Mouse (Mus musculus): ENCODE results near the gene Cdsn. TPM values are rescaled to one million over a fixed set of nuclear protein-coding genes. Genes with fewer than 3 reads are reported as not detected.

Gene Cdsn
- polyA plus RNA-seq, 1 experiment from 2014 or later: 12.5 TPM

- H3K27me3 ChIP-seq: peaks cover 25% of the 10 kb centered on the region
- WGBS: 70% methylated on average over 14 of the region's 14 CpGs
- no peak overlapping the region for H3K4me3 ChIP-seq (replicated peaks)
- H3K4me2 ChIP-seq (replicated peaks): no peak overlapping the region
- no peaks in the 10 kb centered on the region for H3K9me3 ChIP-seq (replicated peaks)
- H3K27ac ChIP-seq (replicated peaks): no peak overlapping the region
- H3K36me3 ChIP-seq: no peaks in the 10 kb centered on the region
- H3K4me1 ChIP-seq: peaks cover 11% of the 10 kb centered on the region
- no peak overlapping the region for H3K9ac ChIP-seq
- ATAC-seq (ENCODE audit: insufficient number of reproducible peaks, low FRiP score, low TSS enrichment, low read depth): no peak
Measured at GRCm38 (mm10) chr17:35570836-35571235, 18.9 kb downstream of the Cdsn start.

DNA sequence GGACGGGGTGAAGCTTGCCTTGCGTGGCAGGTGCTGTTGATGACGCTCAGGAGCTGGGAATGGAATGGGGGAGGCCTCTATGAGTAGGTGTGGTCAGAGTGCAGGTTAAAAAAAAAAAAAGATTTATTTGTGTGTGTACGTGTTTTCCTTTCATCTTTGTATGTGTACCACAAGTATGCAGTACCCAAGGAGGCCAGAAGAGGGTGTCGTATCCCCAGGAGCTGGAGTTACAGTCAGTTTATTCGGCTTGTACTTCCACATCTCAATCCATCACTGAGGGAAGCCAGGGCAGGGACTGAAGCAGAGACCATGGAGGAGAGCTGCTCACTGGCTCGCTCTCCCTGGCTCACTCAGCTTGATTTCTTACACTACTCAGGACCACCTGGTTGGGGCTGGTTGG is 19.5 kb downstream of the Cdsn start:
- Histone ChIP-seq H3K4me2 (replicated peaks) (no peak overlapping the region), H3K27me3 (peaks cover 29% of the 10 kb centered on the region), H3K27ac (replicated peaks) (no peak overlapping the region), H3K4me1 (peaks cover 11% of the 10 kb centered on the region), H3K9me3 (replicated peaks) (no peaks in the 10 kb centered on the region), H3K9ac (no peak overlapping the region), H3K4me3 (replicated peaks) (no peak overlapping the region), H3K36me3 (no peaks in the 10 kb centered on the region)
- no peak for ATAC-seq (ENCODE audit: insufficient number of reproducible peaks, low FRiP score, low TSS enrichment, low read depth)
- 92% methylated on average over 7 of the region's 7 CpGs for WGBS

- Histone ChIP-seq H3K9ac (no peak overlapping the region), H3K36me3 (no peaks in the 10 kb centered on the region), H3K9me3 (replicated peaks) (no peaks in the 10 kb centered on the region), H3K4me1 (no peaks in the 10 kb centered on the region), H3K27ac (replicated peaks) (no peak overlapping the region), H3K27me3 (peaks cover 8% of the 10 kb centered on the region; the same call in 1 of the 2 replicates), H3K4me3 (replicated peaks) (no peak overlapping the region), H3K4me2 (replicated peaks) (no peak overlapping the region)
- 21% methylated on average over 6 of the region's 6 CpGs for WGBS
- ATAC-seq (ENCODE audit: insufficient number of reproducible peaks, low FRiP score, low TSS enrichment, low read depth): no peak
Measured at GRCm38 (mm10) chr17:35578211-35578610, 26.3 kb downstream of the Cdsn start.

DNA sequence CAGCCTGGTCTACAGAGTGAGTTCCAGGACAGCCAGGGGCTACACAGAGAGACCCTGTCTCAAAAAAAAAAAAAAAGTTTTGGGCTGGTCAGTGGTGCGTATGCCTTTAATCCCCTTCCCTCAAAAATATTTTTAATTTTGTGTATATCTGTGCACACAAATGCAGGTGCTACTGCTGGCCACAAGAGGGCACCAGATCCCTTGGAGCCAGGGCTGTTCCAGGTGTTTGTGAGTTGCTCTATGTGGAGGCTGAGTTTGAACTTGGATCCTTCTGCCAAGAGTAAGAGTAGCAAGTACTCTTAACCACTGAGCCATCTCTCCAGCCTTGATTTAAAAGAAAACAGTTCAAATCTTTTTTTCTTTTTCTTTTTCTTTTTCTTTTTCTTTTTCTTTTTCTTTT is 31.0 kb downstream of the Cdsn start:
- no peak overlapping the region for H3K4me2 ChIP-seq (replicated peaks)
- H3K27me3 ChIP-seq: no peaks in the 10 kb centered on the region
- H3K9me3 ChIP-seq (replicated peaks): no peaks in the 10 kb centered on the region
- no peak overlapping the region for H3K4me3 ChIP-seq (replicated peaks)
- no peaks in the 10 kb centered on the region for H3K36me3 ChIP-seq
- no peak overlapping the region for H3K27ac ChIP-seq (replicated peaks)
- WGBS: 95% methylated on average over 1 of the region's 1 CpGs
- H3K4me1 ChIP-seq: 0 out of 2 replicates have a peak, but pooled peaks cover 3% of the 10 kb centered on the region
- no peak for ATAC-seq (ENCODE audit: insufficient number of reproducible peaks, low FRiP score, low TSS enrichment, low read depth)
- H3K9ac ChIP-seq: no peak overlapping the region

- Histone ChIP-seq H3K4me3 (replicated peaks) (no peak overlapping the region; the same call in 1 of the 2 replicates), H3K27ac (replicated peaks) (no peak overlapping the region), H3K9ac (no peak overlapping the region), H3K4me1 (0 out of 2 replicates have a peak, but pooled peaks cover 3% of the 10 kb centered on the region), H3K27me3 (no peaks in the 10 kb centered on the region), H3K36me3 (no peaks in the 10 kb centered on the region), H3K9me3 (replicated peaks) (no peaks in the 10 kb centered on the region), H3K4me2 (replicated peaks) (peak overlapping the region; percentile 41)
- no peak for ATAC-seq (ENCODE audit: insufficient number of reproducible peaks, low FRiP score, low TSS enrichment, low read depth)
- 10% methylated on average over 16 of the region's 16 CpGs for WGBS
Measured at GRCm38 (mm10) chr17:35584330-35584937, 32.5 kb downstream of the Cdsn start.

DNA sequence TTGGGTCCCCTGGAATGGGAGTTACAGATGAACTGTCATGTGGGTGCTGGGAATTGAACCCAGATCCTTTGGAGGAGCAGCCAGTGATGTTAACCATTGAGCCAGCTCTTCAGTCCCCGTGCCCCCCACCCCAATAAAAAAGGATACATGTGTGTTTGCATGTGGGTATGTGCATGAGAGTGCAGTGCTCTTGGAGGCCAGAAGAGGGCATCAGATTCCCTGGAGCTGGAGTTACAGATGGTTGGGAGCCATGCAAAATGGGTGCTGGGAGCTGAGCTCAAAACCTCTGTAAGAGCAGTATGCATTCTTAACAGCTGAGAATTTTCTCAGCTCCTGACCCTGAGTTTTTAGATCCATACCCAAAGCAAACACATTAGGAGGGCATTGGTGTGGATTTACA is 35.4 kb downstream of the Cdsn start:
- ATAC-seq (ENCODE audit: insufficient number of reproducible peaks, low FRiP score, low TSS enrichment, low read depth): no peak
- Histone ChIP-seq H3K4me1 (0 out of 2 replicates have a peak, but pooled peaks cover 3% of the 10 kb centered on the region), H3K27me3 (no peaks in the 10 kb centered on the region), H3K27ac (replicated peaks) (no peak overlapping the region), H3K4me3 (replicated peaks) (no peak overlapping the region), H3K4me2 (replicated peaks) (no peak overlapping the region), H3K9me3 (replicated peaks) (no peaks in the 10 kb centered on the region), H3K36me3 (no peaks in the 10 kb centered on the region), H3K9ac (no peak overlapping the region)
- WGBS: 85% methylated on average over 1 of the region's 1 CpGs

DNA sequence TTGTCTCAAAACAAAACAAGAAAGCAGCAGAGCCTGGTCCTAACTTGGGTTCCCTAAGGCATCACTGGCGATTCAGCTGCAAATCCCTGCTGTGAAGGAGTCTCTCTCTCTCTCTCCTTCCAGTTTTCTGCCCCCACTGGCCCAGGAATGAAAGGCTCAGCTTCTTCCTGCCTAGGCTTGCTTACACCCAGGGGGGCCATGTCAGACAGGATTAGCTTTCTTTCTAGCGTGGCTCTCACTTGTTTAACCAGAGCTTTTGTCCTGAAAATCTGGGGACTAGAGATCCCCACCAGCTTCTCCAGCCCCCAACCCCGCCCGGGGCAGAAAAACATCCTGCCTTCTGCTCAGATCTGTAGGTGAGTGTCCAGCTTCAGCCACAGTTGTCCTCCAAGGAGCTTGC is 36.5 kb downstream of the Cdsn start:
- Histone ChIP-seq H3K27me3 (no peaks in the 10 kb centered on the region), H3K9ac (no peak overlapping the region), H3K9me3 (replicated peaks) (no peaks in the 10 kb centered on the region), H3K27ac (replicated peaks) (0 out of 2 replicates have a peak overlapping the region, but pooled peaks have one; percentile 63), H3K36me3 (no peaks in the 10 kb centered on the region), H3K4me3 (replicated peaks) (no peak overlapping the region), H3K4me2 (replicated peaks) (no peak overlapping the region), H3K4me1 (0 out of 2 replicates have a peak, but pooled peaks cover 3% of the 10 kb centered on the region)
- WGBS: 10% methylated on average over 4 of the region's 4 CpGs
- ATAC-seq (ENCODE audit: insufficient number of reproducible peaks, low FRiP score, low TSS enrichment, low read depth): no peak

- Histone ChIP-seq H3K4me3 (replicated peaks) (no peak overlapping the region), H3K9ac (no peak overlapping the region), H3K4me1 (no peaks in the 10 kb centered on the region), H3K36me3 (no peaks in the 10 kb centered on the region), H3K27ac (replicated peaks) (no peak overlapping the region), H3K27me3 (no peaks in the 10 kb centered on the region), H3K9me3 (replicated peaks) (no peaks in the 10 kb centered on the region), H3K4me2 (replicated peaks) (peak overlapping the region; percentile 24; the same call in 1 of the 2 replicates)
- peak; percentile 39; the same call in 1 of the 2 replicates for ATAC-seq (ENCODE audit: insufficient number of reproducible peaks, low FRiP score, low TSS enrichment, low read depth)
- 38% methylated on average over 21 of the region's 21 CpGs for WGBS
Measured at GRCm38 (mm10) chr17:35590410-35591218, 38.7 kb downstream of the Cdsn start.

GRCm38 (mm10) chr17:35591219-35591578 is 39.3 kb downstream of the Cdsn start:
- H3K27ac ChIP-seq (replicated peaks): no peak overlapping the region
- no peaks in the 10 kb centered on the region for H3K9me3 ChIP-seq (replicated peaks)
- H3K4me3 ChIP-seq (replicated peaks): no peak overlapping the region
- no peak for ATAC-seq (ENCODE audit: insufficient number of reproducible peaks, low FRiP score, low TSS enrichment, low read depth)
- no peaks in the 10 kb centered on the region for H3K27me3 ChIP-seq
- H3K9ac ChIP-seq: no peak overlapping the region
- H3K4me1 ChIP-seq: no peaks in the 10 kb centered on the region
- H3K4me2 ChIP-seq (replicated peaks): no peak overlapping the region
- 87% methylated on average over 7 of the region's 7 CpGs for WGBS
- H3K36me3 ChIP-seq: no peaks in the 10 kb centered on the region

DNA sequence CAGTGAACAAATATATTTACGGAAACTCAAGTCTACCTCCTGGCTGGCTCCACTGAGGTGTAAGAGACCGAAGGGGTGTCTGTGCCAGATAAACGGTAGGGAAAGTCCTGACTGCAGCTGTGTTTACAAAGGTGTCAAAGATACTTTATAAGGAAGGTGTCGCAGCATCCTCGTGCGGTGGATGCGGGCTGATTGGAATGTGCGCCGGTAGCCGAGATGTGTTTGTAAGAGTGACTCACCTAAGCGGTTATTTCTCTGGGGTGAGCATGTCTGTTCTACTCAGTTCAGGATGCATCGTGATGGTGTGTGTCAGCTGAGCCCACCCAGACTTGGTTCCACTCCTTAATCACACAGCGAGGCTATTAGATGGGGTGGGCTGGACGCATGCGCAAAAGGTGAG is 39.8 kb downstream of the Cdsn start:
- no peak for ATAC-seq (ENCODE audit: insufficient number of reproducible peaks, low FRiP score, low TSS enrichment, low read depth)
- no peak overlapping the region for H3K4me2 ChIP-seq (replicated peaks)
- WGBS: 86% methylated on average over 15 of the region's 15 CpGs
- no peak overlapping the region for H3K27ac ChIP-seq (replicated peaks)
- H3K27me3 ChIP-seq: no peaks in the 10 kb centered on the region
- no peaks in the 10 kb centered on the region for H3K9me3 ChIP-seq (replicated peaks)
- no peaks in the 10 kb centered on the region for H3K36me3 ChIP-seq
- no peaks in the 10 kb centered on the region for H3K4me1 ChIP-seq
- H3K4me3 ChIP-seq (replicated peaks): no peak overlapping the region
- no peak overlapping the region for H3K9ac ChIP-seq

- no peaks in the 10 kb centered on the region for H3K27me3 ChIP-seq
- no peaks in the 10 kb centered on the region for H3K9me3 ChIP-seq (replicated peaks)
- no peaks in the 10 kb centered on the region for H3K4me1 ChIP-seq
- no peak overlapping the region for H3K4me2 ChIP-seq (replicated peaks)
- ATAC-seq (ENCODE audit: insufficient number of reproducible peaks, low FRiP score, low TSS enrichment, low read depth): no peak
- no peaks in the 10 kb centered on the region for H3K36me3 ChIP-seq
- H3K9ac ChIP-seq: no peak overlapping the region
- WGBS: 71% methylated on average over 9 of the region's 9 CpGs
- H3K4me3 ChIP-seq (replicated peaks): no peak overlapping the region
- H3K27ac ChIP-seq (replicated peaks): no peak overlapping the region
Measured at GRCm38 (mm10) chr17:35592131-35592530, 40.2 kb downstream of the Cdsn start.

Measured in embryonic facial prominence, embryonic 15.5 days (tissue).